Mouse (Mus musculus): Measurements from ENCODE around the gene Pop7. TPM values are rescaled to one million over a fixed set of nuclear protein-coding genes. Genes with fewer than 3 reads are reported as not detected.

The Pop7 gene
- polyA plus RNA-seq, 1 experiment from 2014 or later = 55.3 TPM

DNA sequence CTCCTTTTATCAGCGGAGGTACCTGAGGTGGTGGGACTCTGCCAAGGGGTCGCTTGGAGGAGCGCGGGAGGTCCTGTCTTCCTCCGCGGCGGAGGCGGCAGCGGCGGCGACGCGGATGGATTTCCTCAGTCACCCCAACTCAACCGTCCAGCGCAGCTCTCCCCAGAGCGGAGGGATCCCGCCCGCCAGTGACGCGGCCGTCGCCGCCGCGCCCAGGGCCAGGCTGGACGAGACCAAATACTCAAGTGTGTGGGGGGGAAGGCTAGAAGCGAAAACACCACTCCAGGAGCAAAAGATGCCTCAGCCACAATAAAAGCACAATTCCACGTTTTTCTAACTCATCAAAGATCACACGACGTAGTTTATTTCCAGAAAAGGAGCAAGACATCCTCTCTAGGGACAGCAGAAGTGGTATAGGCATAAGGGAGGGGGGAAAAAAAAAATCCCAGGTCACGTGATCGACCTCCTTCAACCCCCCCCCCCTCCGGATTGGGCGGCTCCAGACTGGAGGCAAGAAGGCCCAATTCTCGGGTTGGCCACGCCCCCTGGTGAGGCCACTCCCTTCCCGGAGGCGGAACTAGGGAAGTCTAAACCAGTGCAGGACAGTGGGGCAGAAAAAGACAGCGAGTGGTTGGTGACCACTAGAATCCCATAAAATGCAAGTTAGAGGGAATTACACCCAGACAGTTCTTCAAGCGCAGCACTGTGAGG lies 31.0 kb upstream of the Pop7 start, which contains the start of the genes Epo and Gnb2:
Gene Epo, minus strand, starts transcription at position 126 of the 711 bp plus-strand sequence.
Gene Gnb2, minus strand, starts transcription at position 394 of the 711 bp plus-strand sequence.
- ATAC-seq = peak; percentile 80
- H3K4me1 ChIP-seq = peaks cover 44% of the 10 kb centered on the region
- peaks cover 24% of the 10 kb centered on the region for H3K36me3 ChIP-seq
- peak within 1 kb of the TSS; percentile 81 for H3K27ac ChIP-seq
- H3K4me2 ChIP-seq = peak within 1 kb of the TSS; percentile 98
- peak within 1 kb of the TSS; percentile 95 for H3K9ac ChIP-seq
- WGBS (ENCODE audit: insufficient replicate concordance) = under 1% methylated on average over 40 of the region's 40 CpGs
- no peaks in the 10 kb centered on the region for H3K9me3 ChIP-seq (replicated peaks)
- H3K27me3 ChIP-seq (replicated peaks) = 0 out of 2 replicates have a peak, but pooled peaks cover 12% of the 10 kb centered on the region
- peak within 1 kb of the TSS; percentile 92 for H3K4me3 ChIP-seq

DNA sequence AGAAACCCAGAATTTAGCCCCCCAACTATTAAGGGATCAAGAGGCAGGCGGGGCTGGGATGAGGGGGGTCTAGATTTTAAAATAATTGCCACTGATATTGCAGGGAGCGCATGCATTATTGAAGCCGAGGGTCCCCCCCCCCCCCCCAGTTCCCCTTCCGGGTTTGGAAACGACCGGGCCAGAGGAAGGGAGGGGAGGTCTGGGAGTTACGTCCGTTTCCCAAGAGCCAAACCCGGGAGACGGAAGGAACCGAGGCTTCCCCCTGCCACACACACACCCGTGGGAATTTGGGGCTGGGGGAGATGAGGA lies 30.4 kb upstream of the Pop7 start:
- peak; percentile 16 for ATAC-seq
- peak overlapping the region; percentile 81 for H3K27ac ChIP-seq
- no peaks in the 10 kb centered on the region for H3K9me3 ChIP-seq (replicated peaks)
- peak overlapping the region; percentile 95 for H3K9ac ChIP-seq
- WGBS (ENCODE audit: insufficient replicate concordance) = under 1% methylated on average over 12 of the region's 12 CpGs
- 0 out of 2 replicates have a peak, but pooled peaks cover 12% of the 10 kb centered on the region for H3K27me3 ChIP-seq (replicated peaks)
- peaks cover 29% of the 10 kb centered on the region for H3K36me3 ChIP-seq
- H3K4me2 ChIP-seq = peak overlapping the region; percentile 98
- peak overlapping the region; percentile 92 for H3K4me3 ChIP-seq
- H3K4me1 ChIP-seq = peaks cover 50% of the 10 kb centered on the region

DNA sequence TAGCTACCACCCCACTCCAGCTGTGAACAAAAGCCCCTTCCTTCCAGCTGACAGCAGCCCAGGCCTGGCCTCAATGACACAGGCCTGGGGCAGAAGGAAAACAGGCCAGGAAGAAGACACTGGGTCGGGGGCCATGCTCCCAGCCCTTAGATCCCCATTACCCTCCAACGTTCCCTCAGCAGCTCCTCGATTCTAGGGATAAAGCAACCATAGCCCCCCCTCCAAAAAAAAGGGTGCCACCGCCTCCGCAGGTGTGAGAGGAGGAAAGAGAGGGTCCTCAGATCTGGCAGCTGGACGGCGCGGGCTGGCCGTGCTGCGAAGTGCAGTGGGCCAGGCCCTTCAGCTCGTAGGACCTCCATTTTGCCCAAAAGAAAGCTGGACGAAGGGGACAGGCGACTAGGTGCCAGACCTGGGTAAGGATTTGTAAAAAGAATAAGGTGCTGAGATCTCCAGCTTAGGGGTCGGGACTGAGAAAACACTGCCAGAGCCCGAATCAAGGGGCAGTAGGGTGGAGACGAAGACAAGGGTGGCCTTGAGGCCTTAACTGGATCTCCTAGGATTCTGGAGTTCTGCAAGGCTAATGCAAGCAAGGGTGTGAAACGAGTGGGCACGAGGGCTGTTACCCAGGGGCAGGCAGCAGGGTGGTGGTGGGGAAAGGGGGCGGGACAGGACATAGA lies 30.0 kb upstream of the Pop7 start:
- Histone ChIP-seq H3K4me2 (peak overlapping the region; percentile 98), H3K9ac (peak overlapping the region; percentile 95), H3K9me3 (replicated peaks) (no peaks in the 10 kb centered on the region), H3K27me3 (replicated peaks) (0 out of 2 replicates have a peak, but pooled peaks cover 9% of the 10 kb centered on the region), H3K4me3 (peak overlapping the region; percentile 92), H3K36me3 (peaks cover 34% of the 10 kb centered on the region), H3K27ac (peak overlapping the region; percentile 81), H3K4me1 (peaks cover 54% of the 10 kb centered on the region)
- no peak for ATAC-seq
- WGBS (ENCODE audit: insufficient replicate concordance) = under 1% methylated on average over 19 of the region's 19 CpGs

GRCm38 (mm10) chr5:137531414-137532130 lies 29.3 kb upstream of the Pop7 start:
- peak overlapping the region; percentile 95 for H3K9ac ChIP-seq
- H3K4me1 ChIP-seq = peaks cover 61% of the 10 kb centered on the region
- H3K4me3 ChIP-seq = peak overlapping the region; percentile 92
- peaks cover 41% of the 10 kb centered on the region for H3K36me3 ChIP-seq
- no peaks in the 10 kb centered on the region for H3K9me3 ChIP-seq (replicated peaks)
- under 1% methylated on average over 51 of the region's 51 CpGs for WGBS (ENCODE audit: insufficient replicate concordance)
- peak; percentile 33 for ATAC-seq
- H3K27me3 ChIP-seq (replicated peaks) = 0 out of 2 replicates have a peak, but pooled peaks cover 7% of the 10 kb centered on the region
- H3K4me2 ChIP-seq = peak overlapping the region; percentile 98
- peak overlapping the region; percentile 81 for H3K27ac ChIP-seq

GRCm38 (mm10) chr5:137530588-137531413 lies 28.5 kb upstream of the Pop7 start:
- 13% methylated on average over 46 of the region's 46 CpGs for WGBS (ENCODE audit: insufficient replicate concordance)
- H3K27ac ChIP-seq = peak overlapping the region; percentile 81
- no peaks in the 10 kb centered on the region for H3K27me3 ChIP-seq (replicated peaks)
- peak overlapping the region; percentile 98 for H3K4me2 ChIP-seq
- peak overlapping the region; percentile 95 for H3K9ac ChIP-seq
- peak overlapping the region; percentile 92 for H3K4me3 ChIP-seq
- ATAC-seq = peak; percentile 7
- peaks cover 68% of the 10 kb centered on the region for H3K4me1 ChIP-seq
- H3K36me3 ChIP-seq = peaks cover 48% of the 10 kb centered on the region
- no peaks in the 10 kb centered on the region for H3K9me3 ChIP-seq (replicated peaks)

DNA sequence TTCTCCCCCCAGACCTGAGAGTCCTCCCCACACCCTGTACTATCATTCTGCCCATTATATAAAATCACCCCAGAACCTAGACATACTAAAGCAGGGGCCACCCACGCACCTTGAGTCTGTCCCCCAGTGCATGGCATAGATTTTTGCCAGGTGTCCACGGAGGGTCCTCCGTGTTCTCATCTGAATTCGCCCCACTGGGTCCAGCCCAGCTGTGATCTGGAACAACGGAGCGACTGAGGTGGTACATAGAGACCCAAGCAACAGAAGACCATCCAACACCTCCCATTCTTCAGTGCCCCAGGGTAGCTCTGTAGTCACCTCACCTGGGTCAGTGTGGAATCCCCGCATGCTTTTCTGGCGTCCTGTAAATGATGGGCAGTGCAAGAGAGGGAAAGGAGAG lies 27.8 kb upstream of the Pop7 start:
- Histone ChIP-seq H3K27me3 (replicated peaks) (no peaks in the 10 kb centered on the region), H3K27ac (peak overlapping the region; percentile 81; the same call in 1 of the 2 replicates), H3K9ac (peak overlapping the region; percentile 95), H3K9me3 (replicated peaks) (no peaks in the 10 kb centered on the region), H3K4me1 (peaks cover 75% of the 10 kb centered on the region), H3K4me2 (peak overlapping the region; percentile 98), H3K4me3 (peak overlapping the region; percentile 92), H3K36me3 (peaks cover 55% of the 10 kb centered on the region)
- ATAC-seq = no peak
- 81% methylated on average over 8 of the region's 8 CpGs for WGBS (ENCODE audit: insufficient replicate concordance)

- H3K4me1 ChIP-seq = peaks cover 75% of the 10 kb centered on the region
- no peaks in the 10 kb centered on the region for H3K27me3 ChIP-seq (replicated peaks)
- no peak for ATAC-seq
- H3K4me2 ChIP-seq = 0 out of 2 replicates have a peak overlapping the region, but pooled peaks have one; percentile 4
- WGBS (ENCODE audit: insufficient replicate concordance) = 83% methylated on average over 15 of the region's 15 CpGs
- no peak overlapping the region for H3K27ac ChIP-seq
- H3K9me3 ChIP-seq (replicated peaks) = no peaks in the 10 kb centered on the region
- peaks cover 62% of the 10 kb centered on the region for H3K36me3 ChIP-seq
- no peak overlapping the region for H3K9ac ChIP-seq
- no peak overlapping the region for H3K4me3 ChIP-seq
Measured at GRCm38 (mm10) chr5:137529221-137529995, 27.1 kb upstream of the Pop7 start.

GRCm38 (mm10) chr5:137528247-137528968 lies 26.1 kb upstream of the Pop7 start:
- Histone ChIP-seq H3K9ac (no peak overlapping the region), H3K27ac (peak overlapping the region; percentile 49; the same call in 1 of the 2 replicates)
- 80% methylated on average over 22 of the region's 22 CpGs for WGBS (ENCODE audit: insufficient replicate concordance)

DNA sequence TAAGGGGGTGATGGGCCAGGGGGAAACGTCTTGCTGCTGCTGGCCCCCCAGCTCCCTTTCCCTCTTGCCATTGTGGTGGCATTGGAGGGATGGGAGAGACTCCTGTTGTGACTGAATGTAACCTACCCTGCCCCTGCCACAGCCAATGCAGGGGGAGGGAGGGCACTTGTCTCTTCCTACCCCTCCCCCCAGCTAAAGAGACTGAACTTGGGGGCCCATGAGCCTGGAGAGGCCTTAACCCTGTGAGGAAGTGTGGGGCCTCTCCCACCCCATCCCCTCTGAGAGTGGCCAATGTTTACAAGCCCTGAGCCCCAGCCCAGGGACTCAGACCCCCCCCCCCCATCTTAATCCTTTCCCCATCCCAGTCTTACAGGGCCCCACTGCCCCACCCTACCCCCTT lies 25.1 kb upstream of the Pop7 start:
- WGBS (ENCODE audit: insufficient replicate concordance) = 45% methylated on average over 1 of the region's 1 CpGs
- no peak for ATAC-seq
- Histone ChIP-seq H3K4me1 (peaks cover 74% of the 10 kb centered on the region), H3K9ac (no peak overlapping the region), H3K27me3 (replicated peaks) (no peaks in the 10 kb centered on the region), H3K4me3 (no peak overlapping the region), H3K27ac (peak overlapping the region; percentile 43; the same call in 1 of the 2 replicates), H3K36me3 (peaks cover 82% of the 10 kb centered on the region), H3K9me3 (replicated peaks) (no peaks in the 10 kb centered on the region), H3K4me2 (no peak overlapping the region)

More at GRCm38 (mm10) chr5:137528247-137528968, 26.1 kb upstream of the Pop7 start:
- H3K4me3 ChIP-seq = no peak overlapping the region
- ATAC-seq = no peak
- H3K36me3 ChIP-seq = peaks cover 72% of the 10 kb centered on the region
- H3K9me3 ChIP-seq (replicated peaks) = no peaks in the 10 kb centered on the region
- H3K27me3 ChIP-seq (replicated peaks) = no peaks in the 10 kb centered on the region
- no peak overlapping the region for H3K4me2 ChIP-seq
- peaks cover 69% of the 10 kb centered on the region for H3K4me1 ChIP-seq

Measured in liver, embryonic 12.5 days (tissue).